Mouse (Mus musculus) lung, embryonic 15.5 days (tissue): ENCODE data around the gene Bnc2. TPM values are rescaled to one million over a fixed set of nuclear protein-coding genes. Genes with fewer than 3 reads are reported as not detected.

Experiments
- ATAC-seq: fragments of 200-750 bp; cut with Nextera tagmentation; 2 replicates; pipeline ENCODE4 v1.8.0; 2017; ENCODE audit warnings: moderate number of reproducible peaks, borderline replicate concordance; ENCODE audit not compliant: low FRiP score, low TSS enrichment; ENCODE audit errors: extremely low read depth
- H3K27ac ChIP-seq: fragments of 300-500 bp; sonication (generic); 2 replicates; pipeline ENCODE4 v1.5.1; 2015; ENCODE audit warnings: moderate library complexity, mild to moderate bottlenecking, inconsistent platforms
- H3K27me3 ChIP-seq: fragments of 300-500 bp; sonication (generic); 2 replicates; pipeline ENCODE4 v1.6.1; 2015; ENCODE audit warnings: inconsistent platforms
- H3K36me3 ChIP-seq: fragments of 300-500 bp; sonication (generic); 2 replicates; pipeline ENCODE4 v1.6.1; 2015; ENCODE audit warnings: inconsistent platforms
- H3K4me1 ChIP-seq: fragments of 300-500 bp; sonication (generic); 2 replicates; pipeline ENCODE4 v1.6.1; 2015; ENCODE audit warnings: inconsistent platforms
- H3K4me2 ChIP-seq: fragments of 300-500 bp; sonication (generic); 2 replicates; pipeline ENCODE4 v1.6.1; 2015; ENCODE audit warnings: inconsistent platforms, mild to moderate bottlenecking, moderate library complexity
- H3K4me3 ChIP-seq: fragments of 300-500 bp; sonication (generic); 2 replicates; pipeline ENCODE4 v1.5.1; 2015; ENCODE audit warnings: mild to moderate bottlenecking, inconsistent platforms
- H3K9ac ChIP-seq: fragments of 300-500 bp; sonication (generic); 2 replicates; pipeline ENCODE4 v1.6.1; 2015; ENCODE audit warnings: inconsistent platforms
- H3K9me3 ChIP-seq: fragments of 300-500 bp; sonication (generic); 2 replicates; pipeline ENCODE4 v1.6.1; 2016; ENCODE audit warnings: inconsistent platforms
- WGBS: fragments of 180-500 bp; shearing (Covaris S2); methylation state at CpG from one replicate; pipeline ENCODE4 v1.1.7; 2015; 5-methylcytosine and 5-hydroxymethylcytosine counted together
- polyA plus RNA-seq: library from polyadenylated mRNA; unstranded; fragments of >200 nt; fragmentation: Nextera tagmentation; extraction: Ambion mirVana; gene quantifications from 2 replicates; pipeline ENCODE4 v1.2.1, GENCODE M21; 2015

Gene Bnc2
- polyA plus RNA-seq, 1 experiment from 2014 or later: 5.8 TPM

DNA sequence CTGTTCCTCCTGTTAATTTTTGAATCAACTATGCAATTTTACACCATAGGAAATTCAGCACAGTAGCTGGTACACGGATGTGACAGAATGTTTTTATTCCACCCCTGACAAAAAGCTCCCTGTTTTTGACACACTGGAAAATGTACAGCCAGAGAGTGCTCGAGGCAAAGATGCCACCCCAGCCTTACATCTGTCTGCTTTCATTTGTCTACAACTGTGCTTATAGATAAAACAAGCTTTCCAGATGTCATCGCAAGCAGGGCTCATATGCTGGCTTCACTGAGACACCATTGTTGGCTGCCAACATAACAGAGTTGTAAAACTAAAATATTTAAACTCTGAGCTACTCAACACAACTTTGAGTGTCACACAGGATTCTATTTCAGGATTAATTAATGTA, 343.6 kb downstream of the Bnc2 start:
- Histone ChIP-seq H3K9me3 (no peaks in the 10 kb centered on the region), H3K27me3 (no peaks in the 10 kb centered on the region), H3K9ac (no peak overlapping the region), H3K27ac (no peak overlapping the region), H3K36me3 (no peaks in the 10 kb centered on the region), H3K4me2 (no peak overlapping the region), H3K4me1 (no peaks in the 10 kb centered on the region), H3K4me3 (no peak overlapping the region)
- ATAC-seq: no peak
- 35% methylated on average over 3 of the region's 3 CpGs for WGBS

DNA sequence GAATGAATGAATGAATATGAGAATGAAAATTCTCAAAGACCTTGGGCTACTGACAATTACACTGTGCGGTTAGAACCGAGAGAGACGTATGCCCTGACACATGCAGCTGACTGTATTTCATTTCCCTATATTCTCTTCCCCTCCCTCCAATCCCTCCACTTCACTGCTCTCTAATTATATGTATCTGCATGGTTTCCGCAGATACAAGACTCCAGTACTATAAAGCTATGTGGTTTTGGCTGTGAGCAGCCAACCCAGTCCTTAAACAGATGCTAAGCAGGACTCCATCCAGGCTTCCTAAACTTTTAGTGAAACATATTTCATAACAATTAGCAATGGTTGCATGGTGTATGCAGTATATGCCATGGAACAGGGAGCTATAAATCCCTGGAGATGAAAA, 344.6 kb downstream of the Bnc2 start:
- no peak overlapping the region for H3K4me3 ChIP-seq
- ATAC-seq: no peak
- no peak overlapping the region for H3K4me2 ChIP-seq
- no peaks in the 10 kb centered on the region for H3K4me1 ChIP-seq
- 88% methylated on average over 4 of the region's 4 CpGs for WGBS
- H3K27ac ChIP-seq: no peak overlapping the region
- no peaks in the 10 kb centered on the region for H3K36me3 ChIP-seq
- no peaks in the 10 kb centered on the region for H3K9me3 ChIP-seq
- H3K9ac ChIP-seq: no peak overlapping the region
- H3K27me3 ChIP-seq: no peaks in the 10 kb centered on the region

DNA sequence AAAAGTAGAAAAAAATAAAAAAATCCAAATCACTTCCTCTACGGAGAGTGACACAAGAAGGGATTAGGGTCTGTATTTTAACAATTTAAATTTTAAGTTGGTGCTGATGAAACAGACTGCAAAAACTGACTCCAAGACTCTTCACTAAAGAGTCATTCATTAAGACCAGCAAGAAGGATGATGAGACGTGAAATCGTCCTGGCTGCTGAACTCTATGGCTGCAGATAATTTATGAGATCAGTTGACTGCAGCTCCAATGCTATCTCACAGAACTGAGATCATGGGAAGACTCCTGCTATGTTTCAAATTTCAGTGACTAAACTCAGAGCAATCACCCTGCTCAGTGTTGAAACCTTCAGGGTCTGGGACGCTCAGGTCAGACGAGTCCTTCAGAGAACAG, 345.4 kb downstream of the Bnc2 start:
- no peaks in the 10 kb centered on the region for H3K36me3 ChIP-seq
- ATAC-seq: no peak
- H3K27ac ChIP-seq: no peak overlapping the region
- H3K4me1 ChIP-seq: no peaks in the 10 kb centered on the region
- no peak overlapping the region for H3K4me3 ChIP-seq
- WGBS: 62% methylated on average over 5 of the region's 5 CpGs
- no peak overlapping the region for H3K9ac ChIP-seq
- H3K9me3 ChIP-seq: no peaks in the 10 kb centered on the region
- no peak overlapping the region for H3K4me2 ChIP-seq
- no peaks in the 10 kb centered on the region for H3K27me3 ChIP-seq

DNA sequence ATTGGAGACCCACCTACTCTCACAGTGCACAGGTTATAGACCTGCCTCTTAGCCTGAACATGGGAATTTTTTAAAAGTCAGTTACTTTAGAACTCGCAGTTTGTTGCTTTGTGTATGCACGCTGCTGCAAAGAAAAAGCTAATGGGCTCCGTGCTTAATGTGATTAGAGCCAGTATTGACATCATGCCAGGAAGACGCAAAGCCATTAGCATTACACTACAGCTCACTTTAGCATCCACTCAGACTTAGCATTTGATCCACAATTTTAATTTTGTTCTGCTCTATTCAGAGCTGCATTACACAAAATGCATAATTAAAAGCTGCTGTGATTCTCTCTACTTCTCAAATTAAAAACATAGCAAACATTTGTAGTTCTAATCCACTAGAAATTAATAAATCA, 350.7 kb downstream of the Bnc2 start:
- no peaks in the 10 kb centered on the region for H3K27me3 ChIP-seq
- no peak overlapping the region for H3K9ac ChIP-seq
- no peak overlapping the region for H3K4me3 ChIP-seq
- ATAC-seq: no peak
- H3K4me1 ChIP-seq: no peaks in the 10 kb centered on the region
- H3K9me3 ChIP-seq: no peaks in the 10 kb centered on the region
- WGBS: 66% methylated on average over 4 of the region's 4 CpGs
- H3K36me3 ChIP-seq: no peaks in the 10 kb centered on the region
- H3K27ac ChIP-seq: no peak overlapping the region
- no peak overlapping the region for H3K4me2 ChIP-seq

DNA sequence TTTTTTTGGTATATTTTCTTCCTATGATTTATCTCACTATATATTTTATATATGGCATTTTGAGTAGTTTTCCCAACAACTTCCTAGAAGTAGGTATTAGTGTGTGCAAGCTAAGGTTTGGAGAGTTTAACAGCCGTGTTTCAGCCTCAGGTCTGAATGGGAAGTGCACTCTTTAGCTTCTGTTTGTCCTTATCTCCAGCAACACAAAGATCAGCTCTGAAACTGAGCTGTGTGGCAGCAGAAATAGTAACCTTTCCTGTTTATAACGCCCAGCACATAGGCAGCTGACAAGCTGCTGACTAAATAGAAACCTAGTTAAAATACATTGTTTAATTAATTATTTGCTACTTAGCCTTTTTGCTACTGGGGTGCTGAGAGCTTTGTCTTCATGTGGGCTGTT, 353.5 kb downstream of the Bnc2 start:
- Histone ChIP-seq H3K9ac (no peak overlapping the region), H3K4me3 (no peak overlapping the region), H3K4me2 (no peak overlapping the region), H3K27me3 (no peaks in the 10 kb centered on the region), H3K27ac (no peak overlapping the region), H3K36me3 (no peaks in the 10 kb centered on the region), H3K9me3 (no peaks in the 10 kb centered on the region), H3K4me1 (no peaks in the 10 kb centered on the region)
- 27% methylated on average over 2 of the region's 2 CpGs for WGBS
- ATAC-seq: no peak

DNA sequence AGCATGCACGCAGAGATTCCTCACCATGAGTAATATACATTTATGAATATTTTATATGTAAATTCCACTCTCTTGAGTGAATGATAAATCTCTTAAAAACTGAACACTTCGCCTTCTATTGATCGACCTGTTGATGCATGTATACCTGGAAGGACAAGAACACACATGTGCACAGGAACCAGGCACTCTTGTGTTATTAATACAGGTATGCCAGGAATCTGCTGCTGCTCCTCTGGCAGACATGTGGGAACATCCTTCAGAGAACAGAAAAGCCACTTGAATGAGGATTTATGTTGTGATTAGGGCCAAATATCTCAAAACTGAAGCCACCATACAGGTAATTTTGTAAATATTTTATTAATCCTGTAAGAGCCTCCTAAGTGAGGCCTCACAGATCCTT, 357.7 kb downstream of the Bnc2 start:
- Histone ChIP-seq H3K4me2 (no peak overlapping the region), H3K9me3 (no peaks in the 10 kb centered on the region), H3K27me3 (no peaks in the 10 kb centered on the region), H3K27ac (no peak overlapping the region), H3K36me3 (no peaks in the 10 kb centered on the region), H3K4me1 (no peaks in the 10 kb centered on the region), H3K9ac (no peak overlapping the region), H3K4me3 (no peak overlapping the region)
- ATAC-seq: no peak
- WGBS: 82% methylated on average over 3 of the region's 3 CpGs

DNA sequence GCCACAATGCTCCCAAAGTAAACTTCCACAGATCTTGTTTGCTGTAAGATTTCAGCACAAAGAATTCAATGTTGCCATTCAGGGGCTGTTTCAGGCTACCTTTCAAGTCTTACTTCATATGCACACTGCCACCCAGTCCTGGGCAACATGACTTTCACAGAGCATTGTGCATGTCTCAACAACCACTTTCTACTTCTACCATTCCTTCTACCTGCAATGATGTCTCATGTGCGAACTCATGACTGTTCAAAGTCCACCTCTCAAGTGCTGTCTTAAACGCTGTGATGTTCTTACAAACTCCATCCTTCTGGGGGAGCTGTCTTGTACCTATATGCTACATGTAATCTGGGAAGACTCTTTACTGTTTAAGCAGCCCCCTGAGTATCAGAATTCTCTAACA, 363.7 kb downstream of the Bnc2 start:
- no peaks in the 10 kb centered on the region for H3K27me3 ChIP-seq
- no peak overlapping the region for H3K9ac ChIP-seq
- no peak overlapping the region for H3K27ac ChIP-seq
- no peak overlapping the region for H3K4me3 ChIP-seq
- H3K9me3 ChIP-seq: no peaks in the 10 kb centered on the region
- H3K36me3 ChIP-seq: no peaks in the 10 kb centered on the region
- WGBS: 83% methylated on average over 2 of the region's 2 CpGs
- no peaks in the 10 kb centered on the region for H3K4me1 ChIP-seq
- ATAC-seq: no peak
- no peak overlapping the region for H3K4me2 ChIP-seq

DNA sequence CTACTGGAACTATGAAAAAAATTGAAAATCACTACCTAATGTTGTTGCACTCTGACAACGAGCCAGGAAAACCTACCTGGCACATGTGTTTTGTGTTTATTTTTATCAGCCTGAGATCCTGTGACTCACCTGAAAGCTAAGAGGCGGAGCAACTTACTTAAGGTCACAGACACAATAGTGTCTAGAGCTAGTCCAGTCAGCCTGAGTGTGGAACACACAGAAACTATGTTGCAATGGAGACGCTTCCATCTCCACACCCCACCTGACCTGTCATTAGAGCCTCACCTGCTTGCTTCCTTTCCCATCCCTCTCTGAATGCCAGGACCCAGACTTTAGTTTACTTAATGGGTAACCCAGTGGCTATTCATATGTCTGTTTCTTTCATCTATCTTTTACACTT, 364.2 kb downstream of the Bnc2 start:
- no peaks in the 10 kb centered on the region for H3K4me1 ChIP-seq
- 59% methylated on average over 3 of the region's 3 CpGs for WGBS
- H3K4me2 ChIP-seq: no peak overlapping the region
- no peaks in the 10 kb centered on the region for H3K27me3 ChIP-seq
- no peaks in the 10 kb centered on the region for H3K36me3 ChIP-seq
- H3K9me3 ChIP-seq: no peaks in the 10 kb centered on the region
- H3K4me3 ChIP-seq: no peak overlapping the region
- no peak for ATAC-seq
- H3K9ac ChIP-seq: no peak overlapping the region
- H3K27ac ChIP-seq: no peak overlapping the region

DNA sequence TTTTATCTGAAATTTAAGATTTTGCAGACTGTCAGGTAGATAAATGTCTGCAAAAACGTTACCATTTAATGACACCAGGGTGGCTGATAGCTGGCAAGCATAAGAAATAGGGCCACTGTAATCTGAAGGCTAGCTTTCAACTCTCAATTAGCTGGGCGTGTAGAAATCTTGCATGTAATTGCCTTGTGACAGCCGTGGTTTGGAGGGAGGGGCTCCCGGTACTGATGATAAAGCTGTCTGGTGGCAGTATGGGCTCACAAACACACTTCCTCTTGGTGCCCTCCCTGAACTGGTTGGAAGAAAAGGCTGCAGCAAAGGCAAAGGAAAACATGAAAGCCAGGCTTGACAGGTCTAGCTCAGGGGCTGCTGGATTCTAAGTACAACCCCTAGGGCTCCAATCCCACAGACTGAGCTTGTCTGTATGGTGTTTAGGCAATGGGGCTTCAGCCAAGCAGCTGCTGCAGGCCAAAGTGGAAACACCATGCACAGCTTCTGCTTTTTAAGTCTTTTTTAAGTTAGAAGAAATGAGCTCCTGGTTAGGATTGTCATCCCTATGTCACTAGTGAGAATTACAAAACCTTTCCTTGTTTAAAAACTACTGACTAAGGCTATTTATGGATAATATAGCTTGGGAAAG, 366.7 kb downstream of the Bnc2 start:
- no peak for ATAC-seq
- H3K27ac ChIP-seq: no peak overlapping the region
- H3K36me3 ChIP-seq: no peaks in the 10 kb centered on the region
- no peaks in the 10 kb centered on the region for H3K9me3 ChIP-seq
- H3K4me1 ChIP-seq: no peaks in the 10 kb centered on the region
- H3K27me3 ChIP-seq: no peaks in the 10 kb centered on the region
- WGBS: 25% methylated on average over 4 of the region's 4 CpGs
- H3K4me3 ChIP-seq: no peak overlapping the region
- no peak overlapping the region for H3K4me2 ChIP-seq
- H3K9ac ChIP-seq: no peak overlapping the region

DNA sequence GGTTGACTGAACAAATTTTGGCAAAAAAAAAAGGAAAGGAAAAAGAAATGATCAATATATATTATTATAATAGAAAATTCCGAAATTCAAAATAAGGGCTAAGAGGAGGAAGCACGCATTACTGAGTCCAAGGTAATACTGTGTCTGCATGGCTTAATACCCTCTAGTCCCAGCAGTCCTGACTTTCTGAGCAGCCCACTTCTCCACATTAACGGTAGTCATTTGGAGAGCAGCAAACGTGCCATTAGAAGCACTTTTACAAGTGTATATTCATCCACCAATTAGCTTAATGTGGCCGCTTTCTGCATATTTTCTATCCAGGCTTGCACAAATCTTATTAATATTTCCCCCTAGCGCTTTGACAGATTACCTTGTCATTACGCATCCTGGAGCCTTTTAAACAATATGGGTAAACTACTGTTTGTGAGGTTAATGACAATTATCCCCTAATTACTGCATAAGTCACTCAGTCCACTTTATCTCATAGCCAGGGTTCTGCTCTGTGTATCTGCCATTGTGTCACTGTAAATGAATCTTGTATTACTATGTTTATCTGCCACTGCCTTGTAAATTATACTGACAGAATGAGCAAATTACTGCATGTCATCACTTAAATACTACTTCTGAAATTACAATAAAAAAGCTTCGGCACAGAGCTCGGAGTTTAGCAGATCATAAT, 368.0 kb downstream of the Bnc2 start:
- Histone ChIP-seq H3K27ac (no peak overlapping the region), H3K27me3 (no peaks in the 10 kb centered on the region), H3K9me3 (no peaks in the 10 kb centered on the region), H3K36me3 (no peaks in the 10 kb centered on the region), H3K9ac (no peak overlapping the region), H3K4me3 (no peak overlapping the region), H3K4me2 (no peak overlapping the region), H3K4me1 (no peaks in the 10 kb centered on the region)
- no peak for ATAC-seq
- WGBS: 80% methylated on average over 9 of the region's 9 CpGs

DNA sequence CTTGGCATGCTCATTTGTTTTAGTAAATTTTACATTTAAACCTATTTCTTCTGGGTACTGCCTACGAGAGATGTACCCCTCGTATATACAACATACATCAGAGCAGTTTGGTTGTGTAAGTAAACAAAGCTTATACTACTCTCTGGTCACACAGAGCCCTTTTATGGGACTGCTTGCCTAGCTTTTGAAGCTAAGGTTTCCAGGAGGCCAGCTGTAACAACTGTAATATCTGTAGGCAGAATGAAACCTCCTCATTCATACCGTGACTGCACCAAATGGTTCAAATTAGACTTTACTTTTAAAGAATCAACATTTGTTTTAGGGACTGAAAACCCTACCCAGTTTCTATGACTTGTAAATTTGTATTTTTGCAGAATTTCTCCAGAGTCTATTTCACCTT, 372.1 kb downstream of the Bnc2 start:
- Histone ChIP-seq H3K4me3 (no peak overlapping the region), H3K27me3 (no peaks in the 10 kb centered on the region), H3K4me1 (no peaks in the 10 kb centered on the region), H3K4me2 (no peak overlapping the region), H3K9ac (no peak overlapping the region), H3K9me3 (no peaks in the 10 kb centered on the region), H3K36me3 (no peaks in the 10 kb centered on the region), H3K27ac (no peak overlapping the region)
- no peak for ATAC-seq
- 50% methylated on average over 3 of the region's 3 CpGs for WGBS

DNA sequence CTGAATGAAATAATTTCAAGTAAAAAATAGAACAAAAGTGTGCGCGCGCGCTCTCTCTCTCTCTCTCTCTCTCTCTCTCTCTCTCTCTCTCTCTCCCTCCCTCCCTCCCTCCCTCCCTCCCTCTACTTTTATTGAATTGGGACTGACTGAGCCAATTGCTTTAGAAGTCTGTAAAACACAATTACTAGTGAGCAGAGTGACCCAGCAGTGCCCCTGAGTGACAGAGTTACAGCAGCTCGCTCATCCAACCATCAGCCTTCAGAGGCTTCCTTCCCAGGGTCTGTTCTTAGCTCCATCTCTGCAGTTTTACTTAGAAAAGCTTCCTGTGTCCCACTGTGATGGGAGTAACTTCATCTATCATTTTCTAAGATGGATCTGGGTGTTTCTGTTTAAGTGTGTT, 389.9 kb downstream of the Bnc2 start:
- Histone ChIP-seq H3K9me3 (no peaks in the 10 kb centered on the region), H3K4me1 (0 out of 2 replicates have a peak, but pooled peaks cover 2% of the 10 kb centered on the region), H3K4me3 (no peak overlapping the region), H3K27ac (no peak overlapping the region), H3K27me3 (no peaks in the 10 kb centered on the region), H3K4me2 (no peak overlapping the region), H3K36me3 (no peaks in the 10 kb centered on the region), H3K9ac (no peak overlapping the region)
- WGBS: 86% methylated on average over 5 of the region's 5 CpGs
- no peak for ATAC-seq

DNA sequence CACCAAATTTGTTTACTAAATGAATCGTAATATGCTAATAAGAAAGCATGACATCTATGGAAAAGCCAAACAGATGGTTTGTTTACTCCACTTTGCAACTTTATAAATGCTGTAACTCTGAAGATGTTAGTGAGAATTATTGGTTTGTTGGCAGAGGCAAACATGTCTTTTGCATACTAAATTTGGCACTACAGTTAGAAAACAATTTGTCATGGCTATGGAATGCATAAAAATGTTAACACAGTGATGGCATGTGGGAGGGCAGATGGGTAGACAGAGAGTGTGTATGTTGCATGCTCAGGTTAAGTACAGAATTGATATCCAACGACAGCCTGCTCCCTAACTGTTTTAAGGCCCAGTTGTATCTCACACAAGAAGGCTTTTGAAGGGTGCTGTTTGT, 392.4 kb downstream of the Bnc2 start:
- H3K27me3 ChIP-seq: no peaks in the 10 kb centered on the region
- H3K36me3 ChIP-seq: no peaks in the 10 kb centered on the region
- H3K27ac ChIP-seq: no peak overlapping the region
- no peak overlapping the region for H3K9ac ChIP-seq
- H3K4me2 ChIP-seq: no peak overlapping the region
- ATAC-seq: no peak
- H3K4me3 ChIP-seq: no peak overlapping the region
- H3K9me3 ChIP-seq: no peaks in the 10 kb centered on the region
- WGBS: 46% methylated on average over 2 of the region's 2 CpGs
- no peaks in the 10 kb centered on the region for H3K4me1 ChIP-seq
